Comparison of ENCODE assay signal across 8 mouse cellular contexts in the genomic region with DNA sequence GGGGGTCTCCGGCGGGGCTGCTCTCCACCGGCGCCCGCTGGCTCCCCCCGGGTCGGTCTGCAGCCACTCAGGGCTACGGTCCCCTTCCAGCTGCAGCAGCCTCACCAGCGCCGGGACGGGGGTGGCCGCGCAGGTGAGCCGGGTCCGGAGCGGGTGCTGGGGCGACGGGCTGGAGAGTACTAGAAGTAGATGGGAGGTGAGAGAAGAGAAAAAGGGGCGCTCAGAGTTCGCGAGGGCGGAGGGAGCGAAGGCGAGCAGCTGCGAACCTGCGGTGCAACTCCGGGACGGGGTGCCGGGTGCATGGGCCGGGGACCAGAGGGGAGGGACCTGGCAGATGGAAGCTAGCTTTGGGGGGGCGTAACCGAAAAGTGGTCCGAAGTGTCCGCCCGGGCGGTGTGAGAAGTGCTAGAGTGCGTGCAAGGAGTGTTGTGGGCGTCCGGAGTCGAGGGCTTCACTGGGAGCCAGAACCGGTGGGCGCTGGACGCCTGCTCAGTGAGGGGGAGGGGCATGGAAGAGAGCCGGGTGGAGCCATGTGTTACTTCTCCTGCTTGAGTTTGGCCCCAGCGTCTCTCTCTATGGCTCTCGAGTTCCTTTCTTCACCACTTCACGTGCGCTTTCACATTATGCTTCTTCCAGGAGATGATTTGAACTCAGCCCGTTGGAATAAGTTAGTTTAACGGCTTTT. TPM values are rescaled to one million over a fixed set of nuclear protein-coding genes. Genes with fewer than 3 reads are reported as not detected.
DNase-seq lines count a peak whose midpoint lies in the region; ATAC-seq and TF ChIP-seq lines count a peak whose summit lies in the region.

No protein-coding gene starts in this region.

- peak; percentile 60 for ATAC-seq in embryonic facial prominence, embryonic 14.5 days (ENCODE audit: low read depth)
- peak; percentile 64 for ATAC-seq in heart, embryonic 11.5 days (replicated peaks; ENCODE audit: insufficient number of reproducible peaks, low FRiP score, low TSS enrichment)
- peak; percentile 27 for ATAC-seq in liver, postnatal 0 days
- ATAC-seq in neural tube, embryonic 11.5 days (ENCODE audit: insufficient read depth, low FRiP score, low TSS enrichment): peak; percentile 70
- peak; percentile 59 for ATAC-seq in stomach, postnatal 0 days (ENCODE audit: low FRiP score, low TSS enrichment)

- peak overlapping the region; percentile 76 for H3K27ac ChIP-seq in embryonic facial prominence, embryonic 14.5 days (replicated peaks; ENCODE audit: low read depth, low read length)
- peak overlapping the region; percentile 46 for H3K27ac ChIP-seq in heart, embryonic 11.5 days (ENCODE audit: low read depth, low read length)
- peak overlapping the region; percentile 97 for H3K27ac ChIP-seq in liver, postnatal 0 days (ENCODE audit: low read depth)
- no peak overlapping the region; the same call in 1 of the 2 replicates for H3K27ac ChIP-seq in neural tube, embryonic 11.5 days (ENCODE audit: low read depth, low read length)
- peak overlapping the region; percentile 76 for H3K27ac ChIP-seq in stomach, postnatal 0 days (replicated peaks)

- H3K4me1 ChIP-seq in embryonic facial prominence, embryonic 14.5 days (ENCODE audit: control insufficient read depth, insufficient read depth, low read length): peaks cover 34% of the 10 kb centered on the region
- H3K4me1 ChIP-seq in heart, embryonic 11.5 days (ENCODE audit: control insufficient read depth, insufficient read depth, low read length): peaks cover 18% of the 10 kb centered on the region
- H3K4me1 ChIP-seq in liver, postnatal 0 days (ENCODE audit: insufficient read depth): peaks cover 48% of the 10 kb centered on the region
- H3K4me1 ChIP-seq in neural tube, embryonic 11.5 days (ENCODE audit: control insufficient read depth, insufficient read depth, low read length): peaks cover 13% of the 10 kb centered on the region
- H3K4me1 ChIP-seq in stomach, postnatal 0 days (replicated peaks; ENCODE audit: control insufficient read depth, insufficient read depth): peaks cover 5% of the 10 kb centered on the region; the same call in 1 of the 2 replicates

- H3K4me3 ChIP-seq in embryonic facial prominence, embryonic 14.5 days (ENCODE audit: low read depth, low read length): peak overlapping the region; percentile 93
- peak overlapping the region; percentile 73 for H3K4me3 ChIP-seq in heart, embryonic 11.5 days (ENCODE audit: low read depth, low read length)
- peak overlapping the region; percentile 89 for H3K4me3 ChIP-seq in liver, postnatal 0 days (ENCODE audit: low read depth, low read length)
- H3K4me3 ChIP-seq in neural tube, embryonic 11.5 days (ENCODE audit: low read depth, low read length): peak overlapping the region; percentile 87
- H3K4me3 ChIP-seq in stomach, postnatal 0 days (ENCODE audit: low read depth, low read length): peak overlapping the region; percentile 94

- peak; percentile 23 to 39 for DNase-seq in left cerebral cortex, adult 18-20 months (ENCODE audit: low spot score in 2 of 2)
- no peak for DNase-seq in left cerebral cortex, adult 11 months (ENCODE audit: low spot score)
- DNase-seq in embryonic facial prominence, embryonic 14.5 days (ENCODE audit: low spot score): peak; percentile 83
- peak; percentile 52 for DNase-seq in kidney, adult 9 months
- peak; percentile 77 for DNase-seq in liver, postnatal 0 days
- DNase-seq in neural tube, embryonic 11.5 days (ENCODE audit: low spot score): peak; percentile 77
- peak; percentile 66 for DNase-seq in stomach, postnatal 0 days (ENCODE audit: low spot score)

- TF ChIP-seq CTCF in liver, postnatal 0 days (IDR thresholded peaks at IDR 0.05; ENCODE audit: low read depth): no peak
- TF ChIP-seq CTCF in stomach, postnatal 0 days (IDR thresholded peaks at IDR 0.05; ENCODE audit: low read depth): no peak

- H3K4me2 ChIP-seq in embryonic facial prominence, embryonic 14.5 days (ENCODE audit: low read depth, low read length): peak overlapping the region; percentile 67
- peak overlapping the region; percentile 77 for H3K4me2 ChIP-seq in heart, embryonic 11.5 days
- peak overlapping the region; percentile 74 for H3K4me2 ChIP-seq in liver, postnatal 0 days (ENCODE audit: low read depth, low read length)
- peak overlapping the region; percentile 89 for H3K4me2 ChIP-seq in neural tube, embryonic 11.5 days (ENCODE audit: low read depth)
- H3K4me2 ChIP-seq in stomach, postnatal 0 days (replicated peaks; ENCODE audit: low read depth): peak overlapping the region; percentile 89

- peak overlapping the region; percentile 80 for H3K9ac ChIP-seq in embryonic facial prominence, embryonic 14.5 days (ENCODE audit: low read depth, low read length)
- H3K9ac ChIP-seq in heart, embryonic 11.5 days (ENCODE audit: low read depth, low read length): peak overlapping the region; percentile 74
- H3K9ac ChIP-seq in liver, postnatal 0 days (replicated peaks): peak overlapping the region; percentile 84
- peak overlapping the region; percentile 78 for H3K9ac ChIP-seq in neural tube, embryonic 11.5 days (ENCODE audit: low read length)
- H3K9ac ChIP-seq in stomach, postnatal 0 days (ENCODE audit: low read length): peak overlapping the region; percentile 79

- no peaks in the 10 kb centered on the region for H3K27me3 ChIP-seq in embryonic facial prominence, embryonic 14.5 days (replicated peaks; ENCODE audit: control insufficient read depth, insufficient read depth, low read length)
- H3K27me3 ChIP-seq in heart, embryonic 11.5 days (ENCODE audit: control insufficient read depth, insufficient read depth, low read length): no peaks in the 10 kb centered on the region
- no peaks in the 10 kb centered on the region for H3K27me3 ChIP-seq in liver, postnatal 0 days (ENCODE audit: insufficient read depth, low read length)
- H3K27me3 ChIP-seq in neural tube, embryonic 11.5 days (ENCODE audit: control insufficient read depth, insufficient read depth, low read length): no peaks in the 10 kb centered on the region
- no peaks in the 10 kb centered on the region for H3K27me3 ChIP-seq in stomach, postnatal 0 days (ENCODE audit: control insufficient read depth, insufficient read depth, low read length)

- TF ChIP-seq EP300 in liver, postnatal 0 days (IDR thresholded peaks at IDR 0.05; ENCODE audit: low read depth): no peak
- no peak for TF ChIP-seq EP300 in stomach, postnatal 0 days (optimal IDR thresholded peaks at IDR 0.05)

- no peaks in the 10 kb centered on the region for H3K9me3 ChIP-seq in embryonic facial prominence, embryonic 14.5 days (ENCODE audit: control insufficient read depth, low read length)
- H3K9me3 ChIP-seq in heart, embryonic 11.5 days (replicated peaks; ENCODE audit: control insufficient read depth, low read length): no peaks in the 10 kb centered on the region
- H3K9me3 ChIP-seq in liver, postnatal 0 days (ENCODE audit: low read length): no peaks in the 10 kb centered on the region
- no peaks in the 10 kb centered on the region for H3K9me3 ChIP-seq in neural tube, embryonic 11.5 days (ENCODE audit: control insufficient read depth, low read length)
- H3K9me3 ChIP-seq in stomach, postnatal 0 days (ENCODE audit: control insufficient read depth, low read length): no peaks in the 10 kb centered on the region

- H3K36me3 ChIP-seq in embryonic facial prominence, embryonic 14.5 days (ENCODE audit: control insufficient read depth, insufficient read depth, low read length): no peaks in the 10 kb centered on the region
- H3K36me3 ChIP-seq in heart, embryonic 11.5 days (ENCODE audit: control insufficient read depth, insufficient read depth, low read length): no peaks in the 10 kb centered on the region
- H3K36me3 ChIP-seq in liver, postnatal 0 days (replicated peaks; ENCODE audit: insufficient read depth, low read length): peaks cover 7% of the 10 kb centered on the region; the same call in 1 of the 2 replicates
- H3K36me3 ChIP-seq in neural tube, embryonic 11.5 days (ENCODE audit: control insufficient read depth, insufficient read depth, low read length): no peaks in the 10 kb centered on the region
- no peaks in the 10 kb centered on the region for H3K36me3 ChIP-seq in stomach, postnatal 0 days (ENCODE audit: control insufficient read depth, insufficient read depth, low read length)

- WGBS in embryonic facial prominence, embryonic 14.5 days: 2% methylated on average over 36 of the region's 50 CpGs
- under 1% methylated on average over 50 of the region's 50 CpGs for WGBS in heart, embryonic 11.5 days (ENCODE audit: insufficient replicate concordance)
- WGBS in liver, postnatal 0 days (ENCODE audit: insufficient replicate concordance): under 1% methylated on average over 42 of the region's 50 CpGs
- under 1% methylated on average over 45 of the region's 50 CpGs for WGBS in neural tube, embryonic 11.5 days
- WGBS in stomach, postnatal 0 days: under 1% methylated on average over 50 of the region's 50 CpGs

RNA-seq across cellular contexts. Expression of gene Fam117a, which starts 0.5 kb away (rescaled TPM):
- total RNA-seq in left cerebral cortex, adult 18-20 months (2021): 1 to 10 TPM; 3.5 to 4.3 TPM
- polyA plus RNA-seq in embryonic facial prominence, embryonic 14.5 days (2014; fragmentation: Nextera tagmentation; extraction: Ambion mirVana): 15.2 and 15.5 TPM in 2 replicates
- polyA plus RNA-seq in heart, embryonic 11.5 days (2014; fragmentation: Nextera tagmentation; extraction: Ambion mirVana): 14.3 and 19.4 TPM in 2 replicates
- polyA plus RNA-seq in liver, postnatal 0 days (2015; fragmentation: Nextera tagmentation; extraction: Ambion mirVana): 60.1 and 61.8 TPM in 2 replicates
- 11.8 and 12.2 TPM in 2 replicates for polyA plus RNA-seq in neural tube, embryonic 11.5 days (2014; fragmentation: Nextera tagmentation; extraction: Ambion mirVana)
- 5.7 and 6.7 TPM in 2 replicates for polyA plus RNA-seq in stomach, postnatal 0 days (2015; fragmentation: Nextera tagmentation; extraction: Ambion mirVana)

RNA-seq across cellular contexts. Expression of gene Kat7, which starts 27.2 kb away (rescaled TPM):
- total RNA-seq in left cerebral cortex, adult 18-20 months (2021): 10 to 100 TPM; 75.7 to 81.8 TPM
- 57.9 and 66.5 TPM in 2 replicates for polyA plus RNA-seq in embryonic facial prominence, embryonic 14.5 days (2014; fragmentation: Nextera tagmentation; extraction: Ambion mirVana)
- polyA plus RNA-seq in heart, embryonic 11.5 days (2014; fragmentation: Nextera tagmentation; extraction: Ambion mirVana): 43.2 and 55.1 TPM in 2 replicates
- polyA plus RNA-seq in liver, postnatal 0 days (2015; fragmentation: Nextera tagmentation; extraction: Ambion mirVana): 16.8 and 19.4 TPM in 2 replicates
- polyA plus RNA-seq in neural tube, embryonic 11.5 days (2014; fragmentation: Nextera tagmentation; extraction: Ambion mirVana): 86.8 and 87.9 TPM in 2 replicates
- polyA plus RNA-seq in stomach, postnatal 0 days (2015; fragmentation: Nextera tagmentation; extraction: Ambion mirVana): 25.0 and 27.2 TPM in 2 replicates

RNA-seq across cellular contexts. Expression of gene Slc35b1, which starts 47.2 kb away (rescaled TPM):
- total RNA-seq in left cerebral cortex, adult 18-20 months (2021): 10 to 100 TPM; 56.8 to 60.3 TPM
- polyA plus RNA-seq in embryonic facial prominence, embryonic 14.5 days (2014; fragmentation: Nextera tagmentation; extraction: Ambion mirVana): 105 and 108 TPM in 2 replicates
- polyA plus RNA-seq in heart, embryonic 11.5 days (2014; fragmentation: Nextera tagmentation; extraction: Ambion mirVana): 92.4 and 95.9 TPM in 2 replicates
- 38.4 and 40.1 TPM in 2 replicates for polyA plus RNA-seq in liver, postnatal 0 days (2015; fragmentation: Nextera tagmentation; extraction: Ambion mirVana)
- 132 and 136 TPM in 2 replicates for polyA plus RNA-seq in neural tube, embryonic 11.5 days (2014; fragmentation: Nextera tagmentation; extraction: Ambion mirVana)
- polyA plus RNA-seq in stomach, postnatal 0 days (2015; fragmentation: Nextera tagmentation; extraction: Ambion mirVana): 106 and 110 TPM in 2 replicates
